Comparison of ENCODE assay signal across 15 mouse cellular contexts in genomic region chr8:91545561-91545960, GRCm38 (mm10).
DNase-seq lines count a peak whose midpoint lies in the region; ATAC-seq and TF ChIP-seq lines count a peak whose summit lies in the region.
"Had no signal": no experiment of that assay in that cellular context is flagged by ENCODE, and none has a peak within 500 bp of the region (broad histone marks: within the 10 kb centered on the region; RNA-seq: fewer than 3 reads in every experiment).

No protein-coding gene starts in this region.

- no peaks in the 10 kb centered on the region for H3K9me3 ChIP-seq in neural tube, embryonic 15.5 days (replicated peaks)
- H3K9me3 ChIP-seq in midbrain, postnatal 0 days (ENCODE audit: low read length) = no peaks in the 10 kb centered on the region
- H3K9me3 ChIP-seq: midbrain, embryonic 10.5 days; neural tube, embryonic 12.5 days had no signal

- TF ChIP-seq CTCF in thymus, adult 2 months (IDR thresholded peaks at IDR 0.05; ENCODE audit: borderline replicate concordance, control insufficient read depth, extremely low read depth, insufficient read depth, low read length, poor library complexity) = no peak
- TF ChIP-seq CTCF in midbrain, postnatal 0 days (IDR thresholded peaks at IDR 0.05) = no peak

- H3K27ac ChIP-seq in thymus, adult 2 months (ENCODE audit: control insufficient read depth, insufficient read depth, low read length) = no peak overlapping the region
- no peak overlapping the region for H3K27ac ChIP-seq in neural tube, embryonic 15.5 days (replicated peaks)
- no peak overlapping the region for H3K27ac ChIP-seq in midbrain, postnatal 0 days (ENCODE audit: low read depth, low read length)
- H3K27ac ChIP-seq: midbrain, embryonic 10.5 days; neural tube, embryonic 12.5 days had no signal

- H3K36me3 ChIP-seq in thymus, adult 2 months (ENCODE audit: control insufficient read depth, insufficient read depth, low read length) = no peaks in the 10 kb centered on the region
- no peaks in the 10 kb centered on the region for H3K36me3 ChIP-seq in neural tube, embryonic 15.5 days
- no peaks in the 10 kb centered on the region for H3K36me3 ChIP-seq in midbrain, postnatal 0 days (ENCODE audit: insufficient read depth, low read length)
- H3K36me3 ChIP-seq: neural tube, embryonic 12.5 days had no signal

- TF ChIP-seq POLR2A in thymus, adult 2 months (IDR thresholded peaks at IDR 0.05; ENCODE audit: control insufficient read depth, extremely low read depth, insufficient read depth, low read length, poor library complexity) = no peak

- peaks cover 5% of the 10 kb centered on the region; the same call in 1 of the 2 replicates for H3K4me1 ChIP-seq in thymus, adult 2 months (replicated peaks; ENCODE audit: control insufficient read depth, insufficient read depth, low read length)
- peaks cover 4% of the 10 kb centered on the region; the same call in 1 of the 2 replicates for H3K4me1 ChIP-seq in neural tube, embryonic 15.5 days
- H3K4me1 ChIP-seq in midbrain, postnatal 0 days (ENCODE audit: insufficient read depth, low read length) = no peaks in the 10 kb centered on the region
- H3K4me1 ChIP-seq: neural tube, embryonic 12.5 days had no signal

- H3K27me3 ChIP-seq in thymus, adult 2 months (ENCODE audit: control insufficient read depth, insufficient read depth, low read length) = no peaks in the 10 kb centered on the region
- peaks cover 4% of the 10 kb centered on the region; the same call in 1 of the 2 replicates for H3K27me3 ChIP-seq in neural tube, embryonic 15.5 days (replicated peaks)
- no peaks in the 10 kb centered on the region for H3K27me3 ChIP-seq in midbrain, postnatal 0 days (ENCODE audit: insufficient read depth, low read length)
- H3K27me3 ChIP-seq: neural tube, embryonic 12.5 days had no signal

- WGBS in thymus, adult 2 months = 28% methylated on average over 3 of the region's 3 CpGs
- WGBS in neural tube, embryonic 15.5 days = 89% methylated on average over 3 of the region's 3 CpGs
- 92% methylated on average over 3 of the region's 3 CpGs for WGBS in midbrain, postnatal 0 days

- peak; percentile 36 for DNase-seq in thymus, postnatal 0 days (ENCODE audit: low spot score)
- no peak for DNase-seq in thymus, adult 2 months
- peak; percentile 71 for DNase-seq in NIH3T3 (ENCODE audit: low read depth)
- no peak for DNase-seq in midbrain, postnatal 0 days (ENCODE audit: low spot score)
- DNase-seq: cerebellum, adult 2 months; kidney, adult 9 months; liver; lung, embryonic 14.5 days; thymus, adult 18-20 months had no signal

- H3K9ac ChIP-seq in neural tube, embryonic 15.5 days (replicated peaks) = no peak overlapping the region
- no peak overlapping the region for H3K9ac ChIP-seq in midbrain, postnatal 0 days (replicated peaks; ENCODE audit: low read length, poor library complexity, severe bottlenecking)
- H3K9ac ChIP-seq: lung, embryonic 14.5 days; neural tube, embryonic 12.5 days had no signal

- no peak overlapping the region for H3K4me3 ChIP-seq in thymus, adult 2 months (ENCODE audit: control insufficient read depth, insufficient read depth, low read length)
- no peak overlapping the region for H3K4me3 ChIP-seq in neural tube, embryonic 15.5 days (replicated peaks)
- H3K4me3 ChIP-seq in midbrain, postnatal 0 days (ENCODE audit: low read depth, low read length) = no peak overlapping the region
- H3K4me3 ChIP-seq: midbrain, embryonic 10.5 days; neural tube, embryonic 12.5 days had no signal

- ATAC-seq in common myeloid progenitor, adult 5-6 weeks (replicated peaks; ENCODE audit: low read depth, poor library complexity, severe bottlenecking) = peak; percentile 91
- ATAC-seq in granulocyte monocyte progenitor cell, adult 5-6 weeks (replicated peaks; ENCODE audit: poor library complexity, severe bottlenecking) = no peak; the same call in 1 of the 2 replicates
- no peak for ATAC-seq in neural tube, embryonic 15.5 days (ENCODE audit: low FRiP score)
- no peak for ATAC-seq in midbrain, postnatal 0 days (ENCODE audit: low FRiP score)

- H3K4me2 ChIP-seq in neural tube, embryonic 15.5 days = no peak overlapping the region
- no peak overlapping the region for H3K4me2 ChIP-seq in midbrain, postnatal 0 days (ENCODE audit: low read depth, low read length, poor library complexity, severe bottlenecking)
- H3K4me2 ChIP-seq: heart, embryonic 11.5 days; lung, embryonic 14.5 days; neural tube, embryonic 12.5 days had no signal

Comparison
In these comparisons a context has a peak if more than half of its experiments do, and no peak if none do; other contexts are left out.
1. DNase-seq: peak in thymus, postnatal 0 days (single experiment) and NIH3T3 (single experiment); none in thymus, adult 2 months (single experiment) and midbrain, postnatal 0 days (single experiment).